Mouse (Mus musculus) kidney, embryonic 14.5 days (tissue): ENCODE data around the gene Arhgap28. TPM values are rescaled to one million over a fixed set of nuclear protein-coding genes. Genes with fewer than 3 reads are reported as not detected.

Source experiments
- ATAC-seq: fragments of 200-750 bp; cut with Nextera tagmentation; 2 replicates; pipeline ENCODE4 v1.8.0; 2017; ENCODE audit warnings: moderate number of reproducible peaks, mild to moderate bottlenecking, moderate TSS enrichment, moderate library complexity; ENCODE audit not compliant: low FRiP score, low TSS enrichment
- H3K27ac ChIP-seq: fragments of 300-500 bp; sonication (generic); 2 replicates; pipeline ENCODE4 v1.5.1; 2014; ENCODE audit warnings: low read depth, mild to moderate bottlenecking, low read length, moderate library complexity, mixed read lengths
- H3K27me3 ChIP-seq: fragments of 300-500 bp; sonication (generic); 2 replicates; pipeline ENCODE4 v1.6.1; 2014; ENCODE audit warnings: mild to moderate bottlenecking, low read length; ENCODE audit not compliant: control insufficient read depth, insufficient read depth
- H3K36me3 ChIP-seq: fragments of 300-500 bp; sonication (generic); 2 replicates; pipeline ENCODE4 v1.6.1; 2014; ENCODE audit warnings: low read length, mixed read lengths; ENCODE audit not compliant: control insufficient read depth, insufficient read depth
- H3K4me1 ChIP-seq: fragments of 300-500 bp; sonication (generic); 2 replicates; pipeline ENCODE4 v1.6.1; 2014; ENCODE audit warnings: low read length, mixed read lengths; ENCODE audit not compliant: control insufficient read depth, insufficient read depth
- H3K4me2 ChIP-seq: fragments of 300-500 bp; sonication (generic); replicated peaks from 2 replicates; pipeline ENCODE4 v1.6.1; 2014; ENCODE audit warnings: low read depth, mild to moderate bottlenecking, low read length
- H3K4me3 ChIP-seq: fragments of 300-500 bp; sonication (generic); 2 replicates; pipeline ENCODE4 v1.5.1; 2014; ENCODE audit warnings: mild to moderate bottlenecking, low read length
- H3K9ac ChIP-seq: fragments of 300-500 bp; sonication (generic); 2 replicates; pipeline ENCODE4 v1.6.1; 2014; ENCODE audit warnings: low read depth, mild to moderate bottlenecking, low read length, moderate library complexity
- H3K9me3 ChIP-seq: fragments of 300-500 bp; sonication (generic); 2 replicates; pipeline ENCODE4 v1.6.1; 2016; ENCODE audit warnings: low read length; ENCODE audit not compliant: control insufficient read depth
- WGBS: fragments of 180-500 bp; shearing (Covaris S2); extraction: QIAGEN DNeasy Blood & Tissue Kit; methylation state at CpG from one replicate; pipeline ENCODE4 v1.1.7; 2014; 5-methylcytosine and 5-hydroxymethylcytosine counted together
- polyA plus RNA-seq: library from polyadenylated mRNA; unstranded; fragments of >200 nt; fragmentation: Nextera tagmentation; extraction: Ambion mirVana; gene quantifications from 2 replicates; pipeline ENCODE4 v1.2.1, GENCODE M21; 2014

The Arhgap28 gene
- polyA plus RNA-seq, 1 experiment from 2014 or later, result 28.2 TPM

DNA sequence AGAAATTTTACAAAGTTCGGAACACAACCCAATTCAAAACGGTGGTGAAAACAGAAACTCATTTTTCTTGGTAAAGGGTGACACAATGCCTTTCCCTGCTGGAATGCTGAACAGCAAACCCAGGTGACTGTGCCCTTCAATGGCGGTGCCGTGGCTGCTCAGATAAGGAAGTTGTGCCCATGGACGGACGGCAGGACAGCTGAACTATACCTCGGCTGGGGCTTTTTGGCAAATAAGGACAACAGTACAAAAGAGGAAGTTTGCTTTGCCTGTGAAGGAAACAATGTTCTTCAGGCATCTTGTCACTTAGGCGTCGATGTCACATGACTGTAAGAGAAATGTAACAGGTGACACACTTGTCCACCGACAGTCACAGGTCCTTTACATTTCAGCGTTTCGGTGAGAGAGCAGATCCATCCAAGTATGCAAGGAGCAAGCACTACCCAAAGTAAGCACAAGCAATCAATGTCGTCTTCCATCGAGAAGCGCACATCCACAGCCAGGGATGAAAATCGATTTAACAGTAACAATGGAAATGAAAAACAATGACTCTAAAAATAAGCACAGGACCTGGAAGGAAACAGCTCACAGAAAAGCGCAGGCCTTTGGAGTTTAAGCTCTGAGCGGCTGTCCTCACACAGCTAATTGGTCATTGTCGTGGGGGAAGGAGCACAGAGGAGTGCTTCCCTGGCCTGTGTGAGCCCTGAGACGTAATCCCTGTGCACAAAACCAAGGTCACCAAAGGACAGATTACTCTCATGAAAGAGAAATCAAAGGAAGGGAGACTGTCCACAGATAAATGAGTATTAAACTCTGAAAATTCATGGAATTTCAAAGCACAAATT, 114.2 kb downstream of the Arhgap28 start:
- Histone ChIP-seq H3K27ac (no peak overlapping the region), H3K4me3 (no peak overlapping the region), H3K27me3 (no peaks in the 10 kb centered on the region), H3K9ac (no peak overlapping the region), H3K9me3 (no peaks in the 10 kb centered on the region), H3K4me1 (no peaks in the 10 kb centered on the region), H3K36me3 (peaks cover 9% of the 10 kb centered on the region; the same call in 1 of the 2 replicates), H3K4me2 (no peak overlapping the region)
- WGBS, result 78% methylated on average over 20 of the region's 20 CpGs
- no peak for ATAC-seq

GRCm38 (mm10) chr17:67888081-67888480, 115.8 kb downstream of the Arhgap28 start:
- ATAC-seq, result no peak
- Histone ChIP-seq H3K36me3 (peaks cover 9% of the 10 kb centered on the region; the same call in 1 of the 2 replicates), H3K9ac (no peak overlapping the region), H3K4me3 (no peak overlapping the region), H3K9me3 (no peaks in the 10 kb centered on the region), H3K4me1 (no peaks in the 10 kb centered on the region), H3K27me3 (no peaks in the 10 kb centered on the region), H3K4me2 (no peak overlapping the region), H3K27ac (no peak overlapping the region)
- 98% methylated on average over 9 of the region's 9 CpGs for WGBS

GRCm38 (mm10) chr17:67886326-67886725, 117.6 kb downstream of the Arhgap28 start:
- Histone ChIP-seq H3K4me1 (no peaks in the 10 kb centered on the region), H3K4me2 (no peak overlapping the region), H3K36me3 (peaks cover 12% of the 10 kb centered on the region; the same call in 1 of the 2 replicates), H3K27ac (no peak overlapping the region), H3K4me3 (no peak overlapping the region), H3K27me3 (no peaks in the 10 kb centered on the region), H3K9me3 (no peaks in the 10 kb centered on the region), H3K9ac (no peak overlapping the region)
- ATAC-seq, result no peak
- WGBS, result 77% methylated on average over 5 of the region's 5 CpGs

GRCm38 (mm10) chr17:67877599-67877998, 126.3 kb downstream of the Arhgap28 start:
- no peak overlapping the region for H3K27ac ChIP-seq
- no peak overlapping the region for H3K4me2 ChIP-seq
- H3K4me1 ChIP-seq, result no peaks in the 10 kb centered on the region
- peaks cover 33% of the 10 kb centered on the region; the same call in 1 of the 2 replicates for H3K36me3 ChIP-seq
- H3K9me3 ChIP-seq, result no peaks in the 10 kb centered on the region
- no peaks in the 10 kb centered on the region for H3K27me3 ChIP-seq
- H3K4me3 ChIP-seq, result no peak overlapping the region
- no peak overlapping the region for H3K9ac ChIP-seq
- no peak for ATAC-seq
- WGBS, result 83% methylated on average over 12 of the region's 12 CpGs

DNA sequence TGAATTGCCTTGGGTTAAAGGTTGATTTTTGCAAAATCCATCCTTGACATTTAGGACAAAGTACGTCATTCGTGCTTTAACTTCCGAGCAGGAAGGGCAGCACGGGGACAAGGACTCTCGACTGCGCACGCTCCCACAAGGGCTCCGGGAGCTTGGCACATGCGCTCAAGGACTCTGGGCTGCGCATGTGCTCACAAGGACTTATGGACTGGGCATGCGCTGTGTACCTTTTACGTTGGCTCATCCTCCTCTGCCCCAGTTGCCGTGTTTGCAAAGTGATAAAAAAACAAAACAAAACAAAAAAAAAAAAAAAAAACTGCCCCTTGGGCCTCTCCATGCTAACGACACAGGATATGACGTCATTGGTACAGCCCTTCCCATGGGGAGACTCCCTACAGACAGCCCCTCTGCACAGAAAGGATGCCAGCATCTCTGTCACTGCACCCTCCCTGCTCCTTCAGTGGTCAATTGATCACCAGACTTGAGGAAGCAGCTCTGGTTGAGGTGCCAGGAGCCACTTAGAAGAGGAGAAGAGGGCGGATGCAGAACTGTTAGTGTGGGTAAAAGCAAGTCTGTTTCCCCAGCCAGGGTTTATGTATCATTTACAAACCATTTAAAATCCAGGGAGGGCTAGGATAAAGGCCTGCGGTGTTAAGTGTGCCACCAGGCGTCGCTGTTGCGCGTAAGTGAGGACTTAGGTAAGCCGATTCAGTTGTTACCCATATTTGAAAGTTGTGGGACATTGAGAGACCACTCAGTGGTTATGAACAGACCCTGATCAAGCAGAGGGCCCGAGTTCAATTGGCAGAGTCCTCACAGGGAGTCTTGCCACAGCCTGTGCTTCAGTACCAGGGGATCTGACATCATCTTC, 134.0 kb downstream of the Arhgap28 start:
- Histone ChIP-seq H3K4me2 (no peak overlapping the region), H3K27me3 (no peaks in the 10 kb centered on the region), H3K36me3 (peaks cover 46% of the 10 kb centered on the region), H3K9ac (no peak overlapping the region), H3K9me3 (no peaks in the 10 kb centered on the region; the same call in 1 of the 2 replicates), H3K4me3 (no peak overlapping the region), H3K27ac (no peak overlapping the region), H3K4me1 (0 out of 2 replicates have a peak, but pooled peaks cover 3% of the 10 kb centered on the region)
- WGBS, result 74% methylated on average over 23 of the region's 23 CpGs
- ATAC-seq, result peak; percentile 39; the same call in 1 of the 2 replicates

DNA sequence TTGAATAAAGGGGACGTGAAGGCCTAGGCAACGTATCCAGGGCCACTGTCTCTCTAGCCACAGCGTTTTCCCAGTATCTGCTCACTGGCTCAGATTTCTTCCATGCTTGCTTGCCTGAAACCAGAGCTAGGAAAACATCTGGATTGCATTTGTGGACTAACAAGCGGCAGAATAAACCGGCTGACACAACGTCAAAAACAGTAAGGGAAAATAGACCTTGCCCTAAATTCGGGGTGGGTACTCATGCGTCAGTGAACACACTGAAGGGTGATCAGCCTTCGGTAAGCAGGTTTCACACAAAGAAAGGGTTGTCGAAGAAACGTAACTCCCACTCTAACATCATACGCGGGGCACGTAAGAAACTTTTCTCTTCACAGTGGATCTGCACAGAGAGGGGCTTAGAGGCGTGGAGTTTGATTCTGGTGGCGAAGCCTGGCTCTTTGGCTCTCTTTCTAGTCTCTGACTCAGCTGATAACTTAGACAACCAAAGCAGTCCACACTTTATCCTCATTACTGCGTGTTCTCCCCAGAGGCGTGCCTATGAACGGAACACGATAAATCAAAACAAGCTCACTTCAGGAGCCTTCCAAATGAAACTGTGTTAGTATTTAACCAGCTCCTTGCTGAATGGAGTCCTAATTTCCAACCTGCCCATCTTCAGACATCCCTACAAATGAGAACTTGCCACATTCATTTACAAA, 137.2 kb downstream of the Arhgap28 start:
- 41% methylated on average over 20 of the region's 20 CpGs for WGBS
- Histone ChIP-seq H3K4me2 (0 out of 2 replicates have a peak overlapping the region, but pooled peaks have one; percentile 0), H3K27ac (peak overlapping the region; percentile 6; the same call in 1 of the 2 replicates), H3K9me3 (no peaks in the 10 kb centered on the region; the same call in 1 of the 2 replicates), H3K9ac (no peak overlapping the region), H3K36me3 (peaks cover 35% of the 10 kb centered on the region), H3K4me1 (0 out of 2 replicates have a peak, but pooled peaks cover 3% of the 10 kb centered on the region), H3K4me3 (no peak overlapping the region), H3K27me3 (no peaks in the 10 kb centered on the region)
- ATAC-seq, result peak; percentile 40; the same call in 1 of the 2 replicates

DNA sequence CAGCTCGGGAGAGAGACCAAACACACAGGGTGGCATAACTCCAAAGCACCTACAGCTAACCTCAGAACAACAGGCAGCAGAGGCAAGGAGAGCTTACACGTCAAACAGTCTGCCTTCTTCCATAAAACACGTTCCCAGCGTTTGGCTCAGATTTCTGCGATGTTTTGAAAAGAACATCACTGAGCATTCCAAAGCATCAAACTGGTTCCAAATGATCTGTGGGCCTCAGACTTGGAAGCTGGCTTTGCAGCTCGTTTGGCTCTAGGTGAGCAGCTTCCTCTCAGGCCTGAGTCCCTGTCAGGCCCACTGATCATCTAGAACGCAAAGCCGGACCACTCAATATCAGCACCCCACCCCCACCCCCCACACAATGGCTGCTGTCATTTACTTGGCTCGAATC, 137.9 kb downstream of the Arhgap28 start:
- H3K4me3 ChIP-seq, result no peak overlapping the region
- no peak for ATAC-seq
- no peak overlapping the region for H3K27ac ChIP-seq
- H3K9ac ChIP-seq, result no peak overlapping the region
- no peaks in the 10 kb centered on the region; the same call in 1 of the 2 replicates for H3K9me3 ChIP-seq
- 50% methylated on average over 9 of the region's 9 CpGs for WGBS
- 0 out of 2 replicates have a peak, but pooled peaks cover 3% of the 10 kb centered on the region for H3K4me1 ChIP-seq
- H3K27me3 ChIP-seq, result no peaks in the 10 kb centered on the region
- H3K36me3 ChIP-seq, result peaks cover 28% of the 10 kb centered on the region
- no peak overlapping the region for H3K4me2 ChIP-seq

DNA sequence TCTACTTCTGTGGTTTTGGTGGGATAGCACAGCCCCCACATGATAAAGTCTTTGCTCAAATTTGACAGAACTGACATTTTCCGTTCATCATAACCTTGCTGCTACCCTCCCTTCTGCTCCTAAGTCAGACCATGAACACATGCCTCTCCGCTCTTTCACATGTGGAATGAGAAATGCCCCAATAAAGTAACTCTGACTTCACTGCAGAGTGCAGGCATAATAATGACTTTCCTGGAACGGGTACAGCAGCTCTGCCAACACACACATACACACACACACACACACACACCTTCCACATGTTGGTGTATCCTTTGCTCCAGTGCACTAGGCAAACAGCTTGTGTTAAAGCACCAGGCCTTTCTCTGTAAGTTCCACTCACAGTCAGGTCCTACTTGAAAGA, 139.0 kb downstream of the Arhgap28 start:
- Histone ChIP-seq H3K4me3 (no peak overlapping the region), H3K27me3 (no peaks in the 10 kb centered on the region), H3K9me3 (no peaks in the 10 kb centered on the region; the same call in 1 of the 2 replicates), H3K4me2 (no peak overlapping the region), H3K36me3 (peaks cover 25% of the 10 kb centered on the region; the same call in 1 of the 2 replicates), H3K27ac (no peak overlapping the region), H3K9ac (no peak overlapping the region), H3K4me1 (0 out of 2 replicates have a peak, but pooled peaks cover 3% of the 10 kb centered on the region)
- 83% methylated on average over 3 of the region's 3 CpGs for WGBS
- no peak for ATAC-seq
